Mouse (Mus musculus) lung, postnatal 0 days (tissue): ENCODE measurements at regions not wholly inside any gene's neighbourhood (a gene's known extent, or its start where the extent isn't known, plus 50 kb on each side); places are given as distances from the start of the nearest gene placed in this dataset.

ENCODE experiments used
- CTCF ChIP-seq: IDR thresholded peaks from 2 replicates; pipeline ENCODE4 v1.5.1; 2016; ENCODE audit warnings: antibody characterized with exemption, mild to moderate bottlenecking
- EP300 ChIP-seq: IDR thresholded peaks from 2 replicates; pipeline ENCODE4 v1.6.1; 2016; ENCODE audit warnings: antibody characterized with exemption, mild to moderate bottlenecking, control low read depth

DNA sequence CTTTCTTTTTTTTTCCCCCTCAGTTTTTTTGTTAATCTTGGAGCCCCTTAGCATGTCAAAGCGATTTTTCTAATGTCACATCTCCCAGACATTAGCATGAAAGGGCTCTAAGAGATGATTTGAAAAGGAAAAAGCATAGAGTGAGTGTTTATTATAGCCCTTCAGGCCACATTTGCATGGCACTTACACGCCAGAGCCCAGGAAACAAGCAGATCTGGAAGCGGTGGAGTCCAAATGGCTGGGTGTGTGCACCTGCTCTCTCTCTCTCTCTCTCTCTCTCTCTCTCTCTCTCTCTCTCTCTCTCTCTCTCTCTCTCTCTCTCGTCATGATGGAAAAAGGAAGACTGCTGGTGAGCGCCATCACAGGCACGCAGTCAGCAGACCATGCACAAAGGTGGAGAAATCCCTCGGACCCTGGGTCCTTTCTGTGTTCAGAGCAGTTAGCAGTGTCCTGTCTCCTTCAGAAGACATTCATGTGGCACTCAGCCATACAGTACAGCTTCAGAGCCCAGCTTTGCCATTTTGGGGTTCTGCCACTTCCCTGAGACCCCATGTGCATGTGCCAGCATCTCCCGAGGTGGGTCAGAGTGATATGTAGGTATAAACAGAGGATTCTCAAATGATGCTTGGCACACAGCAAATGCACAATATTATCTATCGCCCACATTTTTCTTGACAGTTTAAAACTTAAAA is 73.2 kb upstream of the Nkd1 start:
- TF ChIP-seq CTCF (no peak), EP300 (no peak)
